Mouse (Mus musculus): ENCODE data around the gene Cnbd2. TPM values are rescaled to one million over a fixed set of nuclear protein-coding genes. Genes with fewer than 3 reads are reported as not detected.

Cnbd2 gene
- total and polyA plus RNA-seq, 3 experiments = 1.0 to 3.6 (median 3.0) TPM

DNA sequence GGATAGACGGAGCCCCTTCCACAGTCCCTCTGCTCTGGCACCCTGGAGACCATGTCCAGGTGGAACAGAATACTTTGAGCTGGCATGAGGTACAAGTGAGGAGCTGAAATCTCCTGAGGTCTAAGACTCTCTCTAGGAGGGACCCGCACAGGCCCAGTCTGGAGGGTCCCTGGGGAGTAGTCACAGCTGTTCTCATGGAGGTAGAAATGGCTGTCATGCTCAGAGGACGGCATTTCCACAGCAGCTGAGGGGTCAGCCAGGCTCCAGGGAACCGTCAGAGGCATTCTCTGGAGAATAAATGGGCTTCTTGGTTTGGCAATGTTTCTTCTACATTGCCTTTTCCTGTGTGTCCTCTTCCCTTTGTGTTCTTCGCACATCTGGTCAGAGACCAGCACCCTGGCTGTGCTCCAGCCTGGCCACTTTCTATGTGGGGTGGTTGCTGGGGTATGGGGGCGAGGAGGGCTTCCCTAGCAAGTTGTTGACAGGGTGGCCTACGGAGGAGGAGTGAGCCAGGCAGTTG lies 19.4 kb downstream of the Cnbd2 start:
- Histone ChIP-seq H3K4me2 (ENCODE audit: insufficient read depth, low read depth, poor library complexity, severe bottlenecking) (no peak overlapping the region), H3K27ac (ENCODE audit: insufficient read depth, low read depth) (no peak overlapping the region), H3K9me3 (replicated peaks; ENCODE audit: low read length) (peaks cover 7% of the 10 kb centered on the region), H3K9ac (ENCODE audit: insufficient read depth, low read depth) (no peak overlapping the region), H3K27me3 (replicated peaks) (no peaks in the 10 kb centered on the region), H3K4me1 (ENCODE audit: control insufficient read depth in 1 of 2, insufficient read depth in 2 of 2) (peaks cover 0 to 8% of the 10 kb centered on the region in 2 experiments; a peak in 2 of 4 replicates), H3K36me3 (replicated peaks in 1 of 2; ENCODE audit: control insufficient read depth in 1 of 2, insufficient read depth in 1 of 2, low read length in 1 of 2) (peaks cover 0 to 6% of the 10 kb centered on the region in 2 experiments), H3K79me2 (replicated peaks; ENCODE audit: control insufficient read depth, extremely low read depth, insufficient read depth, poor library complexity, severe bottlenecking) (no peaks in the 10 kb centered on the region), H3K4me3 (replicated peaks in 1 of 3; ENCODE audit: low read depth in 2 of 3, low read length in 2 of 3, poor library complexity in 1 of 3) (no peak overlapping the region)
- DNase-seq (ENCODE audit: extremely low read depth) = no peak
- TF ChIP-seq MAFK (IDR thresholded peaks at IDR 0.05; ENCODE audit: insufficient replicate concordance, low read length) (no peak), E2F4 (IDR thresholded peaks at IDR 0.05; ENCODE audit: insufficient replicate concordance, low read depth, low read length) (no peak), JUND (conservative IDR thresholded peaks at IDR 0.05; ENCODE audit: low read depth, low read length) (no peak), RAD21 (IDR thresholded peaks at IDR 0.05; ENCODE audit: low read depth, low read length) (no peak), ZNF384 (IDR thresholded peaks at IDR 0.05; ENCODE audit: low read depth, low read length) (no peak), MAX (IDR thresholded peaks at IDR 0.05; ENCODE audit: low read length) (no peak), ZMIZ1 (IDR thresholded peaks at IDR 0.05; ENCODE audit: low read depth, low read length) (no peak), MAZ (IDR thresholded peaks at IDR 0.05; ENCODE audit: low read depth, low read length) (no peak), TBP (conservative IDR thresholded peaks at IDR 0.05; ENCODE audit: low read depth, low read length) (no peak), ETS1 (conservative IDR thresholded peaks at IDR 0.05; ENCODE audit: low read depth, low read length) (no peak), ZC3H11A (IDR thresholded peaks at IDR 0.05; ENCODE audit: low read depth, low read length) (no peak), USF2 (conservative IDR thresholded peaks at IDR 0.05; ENCODE audit: low read depth, low read length) (no peak), CTCF (conservative IDR thresholded peaks at IDR 0.05 in 1 of 2, IDR thresholded peaks at IDR 0.05 in 1 of 2; ENCODE audit: low read depth in 2 of 2, low read length in 2 of 2) (no peak), SMC3 (IDR thresholded peaks at IDR 0.05; ENCODE audit: low read depth, low read length) (no peak), BHLHE40 (IDR thresholded peaks at IDR 0.05; ENCODE audit: low read depth, low read length) (no peak), CHD1 (IDR thresholded peaks at IDR 0.05; ENCODE audit: low read depth, low read length) (no peak)
- dilution Hi-C loops (cut with MboI; ENCODE audit: extremely low pct_ligation_motif_present, extremely low pct_unique_long_range_greater_than_20kb, low sequenced_read_pairs) (no loop called here), in situ Hi-C loops (cut with MboI; ENCODE audit: low pct_ligation_motif_present, low pct_unique_long_range_greater_than_20kb, low sequenced_read_pairs) (no loop called here)

GRCm38 (mm10) chr2:156340078-156340477 lies 28.0 kb downstream of the Cnbd2 start:
- no peak for DNase-seq (ENCODE audit: extremely low read depth)
- no peaks in the 10 kb centered on the region for H3K27me3 ChIP-seq (replicated peaks)
- no peak overlapping the region for H3K9ac ChIP-seq (ENCODE audit: insufficient read depth, low read depth)
- no peak overlapping the region for H3K4me3 ChIP-seq (replicated peaks in 1 of 3; ENCODE audit: low read depth in 2 of 3, low read length in 2 of 3, poor library complexity in 1 of 3)
- no peaks in the 10 kb centered on the region for H3K9me3 ChIP-seq (replicated peaks; ENCODE audit: low read length)
- no peaks in the 10 kb centered on the region for H3K79me2 ChIP-seq (replicated peaks; ENCODE audit: control insufficient read depth, extremely low read depth, insufficient read depth, poor library complexity, severe bottlenecking)
- peaks cover 0 to 5% of the 10 kb centered on the region in 2 experiments; a peak in 1 of 4 replicates for H3K4me1 ChIP-seq (ENCODE audit: control insufficient read depth in 1 of 2, insufficient read depth in 2 of 2)
- peaks cover 0 to 25% of the 10 kb centered on the region in 2 experiments for H3K36me3 ChIP-seq (replicated peaks in 1 of 2; ENCODE audit: control insufficient read depth in 1 of 2, insufficient read depth in 1 of 2, low read length in 1 of 2)
- in situ Hi-C loops (cut with MboI; ENCODE audit: low pct_ligation_motif_present, low pct_unique_long_range_greater_than_20kb, low sequenced_read_pairs) (no loop called here), dilution Hi-C loops (cut with MboI; ENCODE audit: extremely low pct_ligation_motif_present, extremely low pct_unique_long_range_greater_than_20kb, low sequenced_read_pairs) (no loop called here)
- no peak overlapping the region for H3K4me2 ChIP-seq (ENCODE audit: insufficient read depth, low read depth, poor library complexity, severe bottlenecking)
- no peak for TF ChIP-seq ELF1 (IDR thresholded peaks at IDR 0.05; ENCODE audit: low read depth, low read length)
- no peak for TF ChIP-seq TBP (conservative IDR thresholded peaks at IDR 0.05; ENCODE audit: low read depth, low read length)
- TF ChIP-seq NELFE (IDR thresholded peaks at IDR 0.05; ENCODE audit: low read depth, low read length) = no peak
- TF ChIP-seq USF1 (IDR thresholded peaks at IDR 0.05; ENCODE audit: low read depth, low read length) = no peak
- TF ChIP-seq POLR2AphosphoS2 (IDR thresholded peaks at IDR 0.05; ENCODE audit: low read depth, low read length) = no peak
- no peak for TF ChIP-seq JUN (IDR thresholded peaks at IDR 0.05; ENCODE audit: insufficient read depth, low read depth, low read length)
- TF ChIP-seq HCFC1 (IDR thresholded peaks at IDR 0.05; ENCODE audit: low read depth, low read length) = no peak
- no peak for TF ChIP-seq MAX (IDR thresholded peaks at IDR 0.05; ENCODE audit: low read length)
- TF ChIP-seq KAT2A (IDR thresholded peaks at IDR 0.05; ENCODE audit: insufficient replicate concordance, low read length) = no peak
- no peak for TF ChIP-seq POLR2A (IDR thresholded peaks at IDR 0.05; ENCODE audit: low read depth, low read length)
- no peak for TF ChIP-seq USF2 (conservative IDR thresholded peaks at IDR 0.05; ENCODE audit: low read depth, low read length)
- TF ChIP-seq ZC3H11A (IDR thresholded peaks at IDR 0.05; ENCODE audit: low read depth, low read length) = no peak
- no peak overlapping the region for H3K27ac ChIP-seq (ENCODE audit: insufficient read depth, low read depth)
